ENCODE assay signal across 1 mouse cellular context in genomic region chr4:124738013-124738412, GRCm38 (mm10).
TF ChIP-seq lines count a peak whose summit lies in the region.

No protein-coding gene starts in this region.

TF ChIP-seq in CH12.LX, 34 proteins besides CTCF, POLR2A, EP300 and RAD21:
- TF ChIP-seq SMC3 (IDR thresholded peaks at IDR 0.05; ENCODE audit: low read depth, low read length) (peak; percentile 25), UBTF (IDR thresholded peaks at IDR 0.05; ENCODE audit: low read depth, low read length) (no peak)
TF ChIP-seq in CH12.LX: peak in this region for 1.
